In the genomic region with DNA sequence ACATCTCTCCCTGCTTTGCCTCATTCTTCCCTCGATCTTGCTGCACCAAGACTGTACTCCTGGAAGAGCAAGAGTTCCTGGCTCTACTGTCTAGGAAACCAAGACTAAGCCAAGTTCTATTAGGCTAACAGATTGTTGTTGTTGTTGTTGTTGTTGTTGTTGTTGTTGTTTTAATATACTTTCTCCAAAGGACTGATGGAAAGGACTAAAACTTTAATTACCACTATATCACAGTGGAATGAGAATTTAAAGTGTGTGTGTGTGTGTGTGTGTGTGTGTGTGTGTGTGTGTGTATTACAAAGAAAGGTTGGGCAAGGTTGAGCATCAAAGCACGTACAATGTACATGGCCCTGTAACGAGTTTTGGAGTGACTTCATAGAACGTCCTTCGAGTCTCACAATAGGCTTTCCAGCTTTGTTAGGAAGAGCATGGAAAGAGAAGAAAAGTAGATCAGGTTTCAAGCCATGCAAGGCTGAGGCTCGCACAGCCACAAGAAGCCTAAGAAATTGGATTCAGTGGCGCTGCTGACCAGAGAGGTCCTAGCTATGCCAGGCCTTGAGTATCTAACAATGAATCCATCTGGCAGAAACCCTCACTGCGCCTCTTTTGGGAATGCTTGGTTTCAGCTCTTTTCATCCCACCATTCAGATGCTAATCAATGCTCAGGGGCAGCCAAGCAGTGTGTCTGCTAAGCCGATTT, we compare ENCODE assay signal across 10 mouse cellular contexts. TPM values are rescaled to one million over a fixed set of nuclear protein-coding genes. Genes with fewer than 3 reads are reported as not detected.
DNase-seq lines count a peak whose midpoint lies in the region; ATAC-seq lines count a peak whose summit lies in the region.
"Had no signal": no experiment of that assay in that cellular context is flagged by ENCODE, and none has a peak within 500 bp of the region (broad histone marks: within the 10 kb centered on the region; RNA-seq: fewer than 3 reads in every experiment).

No protein-coding gene starts in this region.

- no peaks in the 10 kb centered on the region for H3K27me3 ChIP-seq in hindbrain, embryonic 13.5 days
- H3K27me3 ChIP-seq in midbrain, embryonic 15.5 days (replicated peaks), result no peaks in the 10 kb centered on the region
- H3K27me3 ChIP-seq: lung, embryonic 15.5 days had no signal

- 9% methylated on average over 9 of the region's 9 CpGs for WGBS in hindbrain, embryonic 13.5 days
- WGBS in midbrain, embryonic 15.5 days, result 11% methylated on average over 9 of the region's 9 CpGs

- H3K9ac ChIP-seq in hindbrain, embryonic 13.5 days, result peak overlapping the region; percentile 68; the same call in 1 of the 2 replicates
- no peak overlapping the region for H3K9ac ChIP-seq in midbrain, embryonic 15.5 days
- H3K9ac ChIP-seq: lung, embryonic 15.5 days had no signal

- DNase-seq in R1 (ENCODE audit: low read depth, low spot score), result peak; percentile 86
- peak; percentile 84 for DNase-seq in embryo, embryonic 11 days
- no peak for DNase-seq in c-Kit-positive CD71-positive TER-119-positive erythroid progenitor cells, embryonic 14.5 days (ENCODE audit: low spot score)
- DNase-seq: kidney, adult 8-10 months; spleen, adult 18-20 months had no signal

- H3K9me3 ChIP-seq in hindbrain, embryonic 13.5 days, result no peaks in the 10 kb centered on the region
- no peaks in the 10 kb centered on the region for H3K9me3 ChIP-seq in midbrain, embryonic 15.5 days
- H3K9me3 ChIP-seq: lung, embryonic 15.5 days had no signal

- peak overlapping the region; percentile 96 for H3K27ac ChIP-seq in hindbrain, embryonic 13.5 days
- peak overlapping the region; percentile 94 for H3K27ac ChIP-seq in midbrain, embryonic 15.5 days
- H3K27ac ChIP-seq: lung, embryonic 15.5 days had no signal

- peak; percentile 75 for ATAC-seq in hindbrain, embryonic 13.5 days (ENCODE audit: low FRiP score)
- ATAC-seq in midbrain, embryonic 15.5 days (replicated peaks), result peak; percentile 72
- ATAC-seq in CD4-positive, CD25-positive, alpha-beta regulatory T cell, adult 4 months, result no peak
- no peak for ATAC-seq in erythroblast, adult 5-6 weeks (replicated peaks; ENCODE audit: low FRiP score, poor library complexity, severe bottlenecking)

- no peaks in the 10 kb centered on the region for H3K36me3 ChIP-seq in hindbrain, embryonic 13.5 days
- H3K36me3 ChIP-seq in midbrain, embryonic 15.5 days (replicated peaks), result no peaks in the 10 kb centered on the region
- H3K36me3 ChIP-seq: lung, embryonic 15.5 days had no signal

- peak overlapping the region; percentile 56 for H3K4me2 ChIP-seq in hindbrain, embryonic 13.5 days
- peak overlapping the region; percentile 48 for H3K4me2 ChIP-seq in midbrain, embryonic 15.5 days
- H3K4me2 ChIP-seq: lung, embryonic 15.5 days had no signal

- peaks cover 58% of the 10 kb centered on the region for H3K4me1 ChIP-seq in hindbrain, embryonic 13.5 days (replicated peaks)
- H3K4me1 ChIP-seq in midbrain, embryonic 15.5 days, result peaks cover 64% of the 10 kb centered on the region

- no peak overlapping the region for H3K4me3 ChIP-seq in hindbrain, embryonic 13.5 days
- 0 out of 2 replicates have a peak overlapping the region, but pooled peaks have one; percentile 28 for H3K4me3 ChIP-seq in midbrain, embryonic 15.5 days
- H3K4me3 ChIP-seq: lung, embryonic 15.5 days had no signal

RNA-seq across cellular contexts. Expression of a gene that starts 31.4 kb away (rescaled TPM):
- polyA plus RNA-seq in hindbrain, embryonic 13.5 days (2015; fragmentation: Nextera tagmentation; extraction: Ambion mirVana), result 48.9 and 51.6 TPM in 2 replicates
- 50.3 and 50.9 TPM in 2 replicates for polyA plus RNA-seq in midbrain, embryonic 15.5 days (2015; fragmentation: Nextera tagmentation; extraction: Ambion mirVana)
- not detected for polyA plus RNA-seq in CD4-positive, CD25-positive, alpha-beta regulatory T cell, adult 4 months (2017; shearing (Covaris generic))
- total RNA-seq in erythroblast, adult 5-6 weeks (2015; ENCODE audit: low replicate concordance), result not detected in 2 replicates
- total RNA-seq in erythroblast, adult 5-6 weeks (2017; ENCODE audit: low replicate concordance), result 0.98 TPM in 1 of 2 replicates, not detected in the other

Comparison
In these comparisons a context has a peak if more than half of its experiments do, and no peak if none do; other contexts are left out.
1. ATAC-seq: peak in hindbrain, embryonic 13.5 days (single experiment) and midbrain, embryonic 15.5 days (single experiment); none in CD4-positive, CD25-positive, alpha-beta regulatory T cell, adult 4 months (single experiment) and erythroblast, adult 5-6 weeks (single experiment).
2. RNA of a gene that starts 31.4 kb away (polyA plus RNA-seq): 48.9 to 51.6 TPM in hindbrain, embryonic 13.5 days and 50.3 to 50.9 TPM in midbrain, embryonic 15.5 days; not detected in CD4-positive, CD25-positive, alpha-beta regulatory T cell, adult 4 months; every median in the first group is over 10 times any median in the second.